Mouse (Mus musculus): ENCODE data around the gene Ehd1.
A peak's percentile ranks its signal among the peaks of the same experiment; 100 is the strongest.

Ehd1 gene

DNA sequence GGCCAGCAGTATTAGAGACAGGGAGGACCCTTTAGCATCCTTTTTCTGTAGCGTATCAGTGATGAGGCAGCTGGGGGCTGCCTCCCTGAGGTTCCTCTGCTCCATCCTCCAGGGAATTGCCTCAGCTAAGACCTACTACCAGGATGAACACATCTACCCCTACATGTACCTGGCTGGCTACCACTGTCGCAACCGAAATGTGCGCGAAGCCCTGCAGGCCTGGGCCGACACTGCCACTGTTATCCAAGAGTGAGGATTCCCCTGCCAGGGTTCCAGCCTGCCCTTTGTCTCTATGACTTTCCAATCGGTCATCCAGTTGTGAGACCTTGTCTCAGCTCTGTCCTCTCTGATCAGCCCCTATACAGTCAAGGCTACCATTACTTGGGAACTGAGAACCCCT lies 61.6 kb downstream of the Ehd1 start:
- DNase-seq, result no peak

DNA sequence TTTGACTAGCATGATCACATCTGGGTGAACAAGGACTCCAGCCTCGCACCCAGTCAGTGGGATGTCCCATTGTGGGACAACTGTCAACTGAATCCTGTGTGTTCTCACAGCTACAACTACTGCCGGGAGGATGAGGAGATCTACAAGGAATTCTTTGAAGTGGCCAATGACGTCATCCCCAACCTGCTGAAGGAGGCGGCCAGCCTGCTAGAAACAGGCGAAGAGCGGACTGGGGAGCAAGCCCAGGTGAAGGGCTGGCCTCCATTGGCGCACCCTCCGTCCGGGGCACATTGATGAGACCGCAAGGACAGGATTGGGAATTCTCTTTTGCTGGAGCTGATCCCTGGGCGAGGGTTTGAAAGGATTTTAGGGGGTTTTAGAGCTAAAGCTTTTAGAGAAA lies 62.2 kb downstream of the Ehd1 start:
- DNase-seq, result no peak

DNA sequence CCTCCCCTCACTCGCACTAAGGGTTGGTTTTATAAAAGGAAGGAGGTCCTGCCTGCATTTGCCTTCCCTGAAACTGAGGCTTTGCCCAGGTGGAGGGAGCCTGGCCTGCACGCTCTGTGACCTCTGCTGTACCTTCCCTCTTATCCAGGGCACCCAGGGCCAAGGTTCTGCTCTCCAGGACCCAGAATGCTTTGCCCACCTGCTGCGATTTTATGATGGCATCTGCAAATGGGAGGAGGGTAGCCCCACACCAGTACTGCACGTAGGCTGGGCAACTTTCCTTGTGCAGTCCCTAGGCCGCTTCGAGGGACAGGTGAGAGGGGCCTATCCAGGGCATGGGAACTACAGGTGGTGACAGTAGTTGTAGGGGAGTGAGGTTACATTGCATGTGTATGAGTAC lies 62.7 kb downstream of the Ehd1 start:
- DNase-seq, result no peak

DNA sequence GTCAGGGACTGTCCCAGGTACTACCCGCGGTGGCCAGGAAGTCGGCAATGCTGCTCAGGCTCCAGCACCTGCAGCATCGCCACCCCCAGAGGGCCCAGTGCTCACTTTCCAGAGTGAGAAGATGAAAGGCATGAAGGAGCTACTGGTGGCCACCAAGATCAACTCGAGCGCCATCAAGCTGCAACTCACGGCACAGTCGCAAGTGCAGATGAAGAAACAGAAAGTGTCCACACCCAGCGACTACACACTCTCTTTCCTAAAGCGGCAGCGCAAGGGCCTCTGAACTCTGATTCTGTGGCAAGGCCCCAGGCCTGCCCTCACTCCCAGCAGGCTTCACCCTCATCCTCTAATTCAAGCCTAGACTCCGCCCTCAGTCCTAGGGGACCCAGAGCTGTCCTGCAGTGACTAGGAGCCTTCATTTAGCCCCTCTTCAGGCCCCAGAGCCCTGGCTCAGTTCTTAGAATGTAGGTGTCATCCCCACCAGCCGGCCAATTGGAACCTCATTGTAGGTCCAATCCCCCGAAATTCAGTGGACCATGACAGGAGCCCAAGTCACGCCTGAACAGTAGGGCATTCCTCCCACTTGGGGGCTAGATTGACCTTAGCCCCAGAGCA lies 63.5 kb downstream of the Ehd1 start:
- DNase-seq, result no peak

DNA sequence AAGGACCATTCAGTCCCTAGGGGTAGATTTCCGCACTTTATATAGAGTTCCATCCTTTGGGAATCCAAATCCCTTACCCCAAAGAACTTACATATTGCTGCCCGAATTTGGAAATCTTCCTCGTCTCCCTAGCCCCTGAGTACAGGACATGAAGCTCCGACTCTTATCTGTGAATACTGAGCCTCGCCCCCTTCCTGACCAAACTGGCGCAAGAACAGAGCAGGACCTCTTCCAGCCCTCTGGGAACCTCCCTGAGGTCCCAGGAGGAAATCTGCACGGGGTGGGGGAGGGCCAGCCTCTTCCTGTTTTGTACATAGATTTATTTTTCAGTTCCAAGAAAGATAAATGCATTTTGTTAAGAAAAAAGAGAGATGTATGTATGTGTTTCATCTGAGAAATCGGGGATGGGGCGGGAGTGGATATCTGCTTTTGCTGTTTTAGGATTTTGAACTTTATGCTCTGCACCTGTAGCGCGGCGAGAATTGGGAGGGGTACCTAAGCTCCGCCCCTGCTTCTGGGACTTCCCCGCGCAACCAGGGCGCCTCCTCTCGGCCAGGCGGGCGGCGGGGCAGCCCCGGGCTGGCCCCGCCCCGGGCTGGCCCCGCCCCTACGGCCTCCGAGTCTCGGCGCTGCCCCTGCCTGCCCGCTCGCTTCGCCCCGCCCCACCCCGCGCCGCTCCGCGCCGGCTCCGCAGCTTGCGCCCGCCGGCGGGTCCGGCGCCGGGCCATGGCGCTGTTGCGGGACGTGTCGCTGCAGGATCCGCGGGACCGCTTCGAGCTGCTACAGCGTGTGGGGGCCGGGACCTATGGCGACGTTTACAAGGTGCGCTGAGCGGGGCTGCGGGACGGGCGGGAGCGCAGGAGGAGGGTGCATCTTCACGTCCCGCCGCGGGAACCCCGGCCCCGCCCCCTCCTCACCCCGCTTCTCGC lies 64.3 kb downstream of the Ehd1 start, which contains the start of gene Map4k2:
Map4k2 (plus strand) TSS at position 612 of the 929 bp plus-strand sequence.
- DNase-seq, result peak; percentile 86 to 92

DNA sequence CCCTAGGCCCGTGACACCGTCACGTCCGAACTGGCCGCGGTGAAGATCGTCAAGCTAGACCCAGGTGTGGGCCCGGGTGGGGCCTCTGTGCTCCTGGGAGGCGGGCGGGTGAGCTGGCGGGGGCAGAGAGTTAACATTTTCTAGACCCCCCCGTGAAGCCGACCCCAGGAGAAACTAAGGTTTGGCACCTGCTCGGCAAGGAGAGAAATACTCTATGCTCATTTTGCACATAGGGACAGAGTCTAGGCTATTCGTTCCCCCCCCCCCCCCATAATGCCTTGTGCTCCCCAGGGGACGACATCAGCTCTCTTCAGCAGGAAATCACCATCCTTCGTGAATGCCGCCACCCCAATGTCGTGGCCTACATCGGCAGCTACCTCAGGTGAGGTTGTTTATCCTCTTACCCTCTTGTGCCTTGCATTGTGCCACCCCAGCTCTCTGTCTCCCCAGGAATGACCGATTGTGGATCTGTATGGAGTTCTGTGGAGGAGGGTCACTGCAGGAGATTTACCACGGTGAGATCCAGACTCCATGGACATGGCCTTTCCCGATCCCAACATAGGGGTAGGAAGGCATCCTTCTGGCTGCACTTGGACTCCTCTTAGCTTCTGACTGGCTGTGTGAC lies 65.0 kb downstream of the Ehd1 start:
- no peak for DNase-seq

DNA sequence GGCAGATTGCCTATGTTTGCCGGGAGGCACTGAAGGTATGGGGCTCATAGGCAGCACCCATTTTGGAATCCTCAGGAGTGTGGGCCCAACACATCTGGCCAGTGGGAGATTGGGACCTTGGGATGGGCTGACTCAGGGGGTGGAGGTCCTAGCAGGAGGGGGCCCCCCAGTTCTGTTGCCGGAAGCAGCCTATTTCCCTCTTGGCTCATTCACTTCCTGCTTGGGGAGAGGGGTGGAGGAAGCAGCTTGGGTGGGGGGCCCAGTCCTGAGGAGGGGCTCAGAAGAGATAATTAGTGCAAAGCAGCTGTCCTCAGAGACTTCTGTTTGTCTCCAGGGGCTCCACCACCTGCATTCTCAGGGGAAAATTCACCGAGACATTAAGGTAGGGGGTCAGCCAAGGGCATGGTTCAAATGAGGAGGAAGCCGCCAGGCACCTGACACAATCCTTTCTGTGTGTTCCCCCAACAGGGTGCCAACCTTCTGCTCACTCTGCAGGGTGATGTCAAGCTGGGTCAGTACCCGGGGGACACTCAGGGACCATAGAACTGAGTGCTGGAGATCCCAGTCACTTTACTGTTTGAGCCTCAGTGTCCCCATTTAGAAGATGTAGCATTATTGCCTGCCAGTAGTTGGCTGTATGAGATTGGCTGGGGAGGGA lies 65.9 kb downstream of the Ehd1 start:
- DNase-seq, result no peak

DNA sequence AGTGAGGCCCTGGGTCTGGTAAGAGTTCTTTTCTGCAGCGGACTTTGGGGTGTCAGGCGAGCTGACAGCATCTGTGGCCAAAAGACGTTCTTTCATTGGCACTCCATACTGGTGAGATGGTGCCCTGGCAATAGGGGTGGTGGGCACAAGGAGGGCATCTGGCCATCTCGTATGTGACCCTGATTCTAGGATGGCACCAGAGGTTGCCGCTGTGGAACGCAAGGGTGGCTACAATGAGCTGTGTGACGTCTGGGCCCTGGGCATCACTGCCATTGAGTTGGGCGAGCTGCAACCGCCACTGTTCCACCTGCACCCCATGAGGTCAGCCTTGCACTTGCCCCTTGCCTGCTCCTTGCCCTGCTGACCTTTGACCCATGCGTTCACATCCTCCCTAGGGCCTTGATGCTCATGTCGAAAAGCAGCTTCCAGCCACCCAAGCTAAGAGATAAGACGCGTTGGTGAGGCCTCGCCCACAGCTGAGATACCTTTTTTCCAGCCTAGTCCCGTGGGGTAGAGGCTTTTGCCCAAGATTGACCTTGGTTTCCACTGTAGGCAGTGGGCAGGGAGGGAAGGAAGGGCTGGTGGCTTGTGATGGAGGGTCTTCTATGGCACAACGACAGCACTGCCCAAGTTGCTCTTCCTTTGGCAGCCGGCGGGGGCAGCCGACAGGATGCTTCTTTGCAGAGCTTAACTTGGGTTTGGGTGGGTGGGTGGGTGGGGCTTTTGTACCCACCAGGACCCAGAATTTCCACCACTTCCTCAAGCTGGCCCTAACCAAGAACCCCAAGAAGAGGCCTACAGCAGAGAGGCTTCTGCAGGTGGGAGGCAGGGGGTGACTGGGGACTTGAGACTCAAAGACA lies 66.8 kb downstream of the Ehd1 start:
- no peak for DNase-seq

DNA sequence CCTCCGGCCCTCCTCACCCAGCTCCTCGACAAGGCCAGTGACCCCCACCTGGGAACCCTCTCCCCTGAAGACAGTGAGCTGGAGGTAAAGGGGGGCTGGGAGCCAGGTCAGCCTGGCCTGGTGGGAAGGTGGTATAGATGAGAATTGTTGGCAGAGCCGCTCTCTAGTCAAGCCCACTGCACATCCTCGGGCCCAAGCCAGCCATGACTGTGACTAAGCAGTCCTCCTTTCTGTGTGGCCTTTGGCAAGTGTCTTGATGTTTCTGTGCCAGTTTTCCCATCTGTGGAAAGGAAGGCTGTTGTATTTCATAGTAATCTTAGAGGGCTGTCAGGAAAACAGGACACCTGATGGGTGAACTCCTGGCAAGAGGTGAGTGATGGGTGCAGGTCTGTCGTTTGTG lies 67.5 kb downstream of the Ehd1 start:
- DNase-seq, result peak; percentile 52 to 69

DNA sequence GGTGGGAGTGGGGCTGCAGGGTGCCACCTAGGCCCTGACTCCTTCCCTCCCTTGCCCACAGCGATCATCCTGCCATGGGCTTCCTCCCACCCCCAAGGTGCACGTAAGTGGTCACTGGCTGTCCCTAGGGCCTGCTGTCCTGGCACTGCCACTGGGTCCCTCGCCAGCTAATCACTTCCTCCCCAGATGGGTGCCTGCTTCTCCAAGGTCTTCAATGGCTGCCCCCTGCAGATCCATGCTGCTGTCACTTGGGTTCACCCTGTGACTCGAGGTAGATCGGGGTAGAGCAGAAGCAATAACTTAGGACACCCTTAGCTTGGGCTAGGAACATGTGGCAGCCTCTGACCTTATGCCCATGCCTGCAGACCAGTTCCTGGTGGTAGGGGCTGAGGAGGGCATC lies 69.5 kb downstream of the Ehd1 start:
- no peak for DNase-seq

DNA sequence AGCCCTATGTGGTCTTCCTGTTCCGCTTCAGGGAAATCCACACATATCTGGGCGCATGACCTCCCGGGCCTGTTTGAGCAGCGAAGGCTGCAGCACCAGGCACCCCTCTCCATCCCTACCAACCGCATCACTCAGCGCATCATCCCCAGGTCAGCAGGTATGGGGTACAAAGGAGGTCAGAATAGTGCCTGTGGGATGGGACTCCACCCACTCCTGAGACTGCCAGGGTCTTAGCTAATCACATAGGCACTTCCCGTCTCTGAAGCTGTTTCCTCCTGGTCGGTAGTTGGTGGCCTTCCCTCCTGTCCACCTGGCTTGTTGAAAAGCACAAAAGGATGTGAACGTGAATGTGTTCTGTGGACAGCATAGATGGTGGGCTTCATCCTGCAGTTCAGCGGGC lies 70.1 kb downstream of the Ehd1 start:
- DNase-seq, result no peak

DNA sequence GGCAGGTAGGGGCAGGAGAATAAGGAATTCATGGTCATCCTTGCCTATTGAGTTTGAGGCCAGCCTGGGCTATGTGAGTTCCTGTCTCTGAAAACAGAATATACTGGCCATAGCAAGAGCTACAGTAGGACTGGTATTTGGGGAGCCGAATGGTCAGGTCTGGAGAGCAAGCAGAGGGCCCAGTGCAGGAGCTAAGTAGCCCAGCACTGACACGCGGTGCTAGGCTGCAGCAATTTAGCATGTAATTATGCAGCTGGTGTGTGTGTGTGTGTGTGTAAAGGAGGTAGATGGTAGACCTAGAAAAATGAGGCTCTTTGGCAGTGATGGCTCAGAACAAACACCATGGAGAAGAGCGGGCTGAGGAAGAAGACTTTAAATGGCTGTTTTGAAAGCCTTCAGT lies 71.1 kb downstream of the Ehd1 start:
- no peak for DNase-seq

DNA sequence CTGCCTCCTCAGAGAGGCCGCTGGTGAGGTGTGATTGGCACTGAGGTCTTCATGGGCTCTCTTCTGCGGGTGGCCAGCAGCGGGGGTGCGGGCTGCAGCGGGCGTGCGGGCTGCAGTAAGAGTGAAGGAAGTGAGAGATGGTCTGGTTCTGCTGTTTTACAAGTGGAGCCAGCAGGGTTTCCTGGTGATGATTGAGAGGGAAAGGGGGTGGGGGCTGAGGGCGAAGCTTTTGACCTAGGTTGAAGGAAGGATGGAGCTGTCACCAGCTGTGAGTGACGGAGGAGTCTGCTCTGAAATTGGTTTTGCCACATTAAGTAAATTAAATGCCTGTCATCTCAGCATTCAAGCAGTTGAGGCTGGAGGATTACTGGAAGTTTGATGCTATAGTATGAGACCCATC lies 72.2 kb downstream of the Ehd1 start:
- DNase-seq, result no peak

DNA sequence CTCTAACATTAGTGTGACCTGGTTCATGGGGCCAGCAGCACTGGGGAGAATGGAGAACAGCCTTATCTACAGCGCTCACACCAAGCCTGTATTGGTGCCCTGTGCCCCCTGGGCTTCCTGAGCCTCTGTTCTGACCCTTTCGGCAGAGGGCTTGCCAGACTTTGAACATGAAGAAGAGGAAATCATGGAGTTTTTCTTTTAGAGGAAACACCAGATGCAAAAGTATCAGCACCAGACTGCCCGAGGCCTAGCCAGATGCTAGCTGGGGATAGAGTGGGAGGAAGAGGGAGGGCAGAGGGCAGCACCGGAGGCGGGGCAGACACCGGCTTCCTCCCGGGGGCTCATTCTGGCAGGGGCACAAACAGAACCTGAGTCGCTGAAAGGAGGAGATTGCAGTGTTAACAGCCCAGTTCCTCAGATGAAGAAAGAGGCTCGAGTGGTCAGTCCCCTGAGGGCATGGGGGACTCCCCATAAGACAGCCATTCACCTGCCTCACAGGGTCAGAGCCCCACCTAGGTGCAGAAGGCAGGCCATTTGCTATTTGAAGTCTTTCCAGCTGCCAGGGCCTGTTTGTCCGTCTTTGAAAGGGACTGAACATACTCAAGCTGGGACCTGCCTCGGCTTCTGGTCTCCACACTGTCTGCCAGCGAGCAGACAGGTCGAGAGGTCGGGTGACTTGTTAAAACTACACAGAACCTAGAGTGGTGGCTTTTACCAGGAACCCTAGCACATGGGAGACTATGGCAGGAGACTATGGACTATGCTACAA lies 72.9 kb downstream of the Ehd1 start:
- DNase-seq, result no peak
